Mouse (Mus musculus) thymus, postnatal 14 days (tissue): Measurements from ENCODE around the gene Gm5089.

ENCODE experiments used
- DNase-seq: peaks from one replicate; pipeline ENCODE4 v3.0.0; 2021

Gene Gm5089

DNA sequence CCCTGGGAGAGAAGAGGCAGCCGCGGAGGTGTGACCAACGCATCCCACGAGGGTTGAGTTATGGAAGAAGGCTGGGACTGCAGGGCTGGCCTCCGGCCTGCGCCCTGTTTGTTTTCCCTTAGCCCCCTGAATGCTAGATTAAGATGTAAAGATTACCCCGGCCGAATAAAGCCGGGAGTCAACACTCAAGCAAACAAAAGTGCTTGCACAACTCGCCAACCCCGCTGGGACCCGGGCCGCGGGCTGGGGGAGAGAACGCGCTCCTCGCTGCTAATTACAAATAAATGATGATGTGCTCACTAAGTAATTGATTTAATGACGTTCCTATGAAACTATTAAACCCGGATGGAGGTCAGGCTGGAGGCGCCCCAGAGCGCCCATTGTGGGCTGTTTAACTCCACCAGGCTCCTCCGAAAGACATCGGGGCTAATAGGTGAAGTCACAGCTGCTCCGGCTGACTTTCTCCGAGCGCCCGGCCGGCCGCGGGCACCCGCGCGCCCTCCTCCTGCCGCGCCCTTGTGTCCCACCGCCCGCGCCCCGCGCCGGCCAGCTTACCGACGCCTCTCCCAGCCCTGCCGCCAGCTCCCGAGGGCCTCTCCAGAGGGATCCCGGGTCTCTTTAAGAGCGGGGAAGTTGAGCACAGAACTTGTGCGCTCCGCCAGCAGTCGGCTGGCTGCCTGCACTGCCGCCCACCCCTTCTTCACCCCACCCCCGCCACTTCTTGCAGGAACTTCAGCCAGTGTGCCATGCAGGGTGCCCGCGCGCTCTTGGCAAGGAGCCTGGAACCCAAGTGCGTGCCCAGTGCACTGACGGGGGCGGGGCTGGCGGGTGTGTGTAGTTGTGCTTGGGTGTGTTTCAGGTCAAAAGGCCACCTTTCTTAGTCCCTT is at the start of gene Gm5089:
Gm5089 (minus strand) TSS at position 620 of the 887 bp plus-strand sequence.
- DNase-seq: no peak

DNA sequence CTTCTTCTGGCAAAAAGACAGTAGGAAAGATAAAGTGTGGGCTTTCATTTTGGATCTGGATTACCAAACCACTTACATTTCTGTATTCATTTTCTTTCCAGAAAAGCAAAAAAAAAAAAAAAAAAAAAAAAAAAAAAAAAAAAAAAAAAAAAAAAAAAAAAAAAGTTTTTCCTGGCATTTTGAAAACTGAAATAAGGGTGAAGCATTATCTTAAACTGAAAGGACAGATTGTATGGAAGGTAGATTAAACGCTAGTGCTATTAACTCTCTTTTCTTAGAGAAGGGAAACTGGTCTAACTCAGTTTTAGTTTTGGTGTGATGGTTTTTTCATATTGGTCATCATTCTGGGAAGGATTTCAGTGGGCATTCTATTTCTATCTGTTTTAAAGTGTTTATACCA is 41.1 kb upstream of the Gm5089 start:
- DNase-seq: no peak

DNA sequence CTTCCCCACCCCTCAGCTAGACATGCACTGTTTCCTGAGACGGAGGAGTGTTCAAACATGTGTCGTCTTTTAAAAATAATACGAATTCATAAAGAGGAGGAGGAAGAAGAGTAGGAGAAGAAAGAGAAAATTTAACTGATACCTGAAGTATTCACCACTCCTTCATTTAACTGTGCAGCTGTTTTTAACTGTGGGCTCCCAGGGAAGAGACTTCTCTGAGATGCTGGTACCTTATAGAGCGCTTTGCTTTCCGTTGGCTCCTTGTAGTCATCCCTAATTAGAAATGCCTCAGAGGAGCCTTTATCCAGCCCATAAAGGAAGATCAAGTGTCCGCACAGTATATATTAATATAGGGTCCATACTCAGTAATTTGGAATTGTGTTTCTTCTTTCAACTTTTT is 40.6 kb upstream of the Gm5089 start:
- no peak for DNase-seq

DNA sequence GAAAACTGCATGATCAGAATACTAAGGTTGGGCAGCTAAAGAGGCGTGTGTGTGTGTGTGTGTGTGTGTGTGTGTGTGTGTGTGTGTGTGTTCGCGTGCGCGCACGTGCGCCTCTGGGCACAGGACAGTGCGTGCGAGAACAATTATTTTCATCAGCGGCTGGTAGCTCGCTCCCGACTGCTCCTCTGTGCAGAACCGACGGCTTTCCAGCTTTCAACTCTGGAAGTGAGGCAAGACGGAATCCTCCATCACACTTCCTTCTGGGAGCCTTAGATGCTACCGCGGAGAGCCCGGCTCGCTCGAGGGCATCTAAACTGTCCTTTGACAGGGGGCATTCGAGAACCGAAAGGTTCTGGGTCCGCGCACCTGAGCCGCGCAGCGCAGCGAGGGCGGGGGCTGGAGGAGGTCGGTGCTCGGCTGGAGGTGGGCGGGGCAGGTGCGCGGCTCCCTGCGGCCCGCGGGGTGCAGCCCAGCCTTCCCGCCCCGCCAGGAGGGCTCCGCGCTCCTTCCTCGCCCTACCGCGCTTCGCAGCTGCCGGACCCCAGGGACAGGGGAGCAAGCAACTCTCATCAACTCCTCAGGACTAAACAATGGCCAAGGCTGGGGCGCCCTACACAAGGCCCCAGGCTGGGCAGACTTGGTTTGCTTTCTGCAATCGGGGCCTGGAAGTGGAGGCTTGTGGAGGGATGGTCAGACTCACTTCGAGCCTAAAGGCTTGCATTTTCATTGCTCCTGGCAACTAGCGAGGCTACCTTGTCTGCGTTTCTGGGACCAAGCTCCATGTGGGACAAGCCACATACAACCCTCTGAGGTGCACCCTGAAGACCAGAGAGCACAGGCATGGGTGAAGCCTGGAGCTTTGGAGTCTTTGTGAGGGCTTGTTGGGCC is 39.8 kb upstream of the Gm5089 start, which contains the start of gene Gm10837:
Gm10837 (plus strand) TSS at position 146 of the 888 bp plus-strand sequence.
- DNase-seq: no peak

DNA sequence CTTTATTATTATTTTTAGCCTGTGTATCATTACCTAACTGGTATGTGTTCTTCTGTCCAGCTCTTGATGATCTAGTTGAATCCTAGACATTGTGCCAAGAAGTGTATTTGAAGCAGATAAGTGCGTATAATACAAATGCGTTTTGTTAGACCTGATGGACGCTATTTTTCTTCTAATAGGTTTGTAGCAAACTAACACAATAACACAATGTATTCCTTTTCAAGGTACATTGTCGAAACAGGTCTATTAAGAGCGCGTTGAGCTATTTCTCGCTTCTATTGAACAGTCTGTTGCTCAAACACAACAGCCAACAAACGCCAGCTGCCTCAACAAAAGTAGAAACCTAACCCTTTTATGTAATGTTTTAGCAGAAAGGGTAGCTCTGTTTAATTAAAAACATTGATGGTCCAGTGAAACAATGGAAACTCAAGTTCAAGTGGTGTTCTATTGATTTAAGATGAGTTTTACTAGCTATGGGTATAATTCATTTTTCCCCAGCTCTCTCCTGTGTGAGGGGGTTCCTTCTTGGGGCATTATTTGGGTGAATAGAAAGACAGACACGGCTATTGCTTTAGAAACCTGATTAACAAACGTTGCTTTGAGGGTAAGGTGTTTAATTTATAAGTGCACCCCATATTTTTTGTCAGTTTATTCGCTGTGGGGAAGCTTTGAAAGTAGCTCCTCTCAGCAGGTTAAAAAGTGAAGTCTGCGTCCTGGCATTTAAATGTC is 38.9 kb upstream of the Gm5089 start:
- DNase-seq: no peak

DNA sequence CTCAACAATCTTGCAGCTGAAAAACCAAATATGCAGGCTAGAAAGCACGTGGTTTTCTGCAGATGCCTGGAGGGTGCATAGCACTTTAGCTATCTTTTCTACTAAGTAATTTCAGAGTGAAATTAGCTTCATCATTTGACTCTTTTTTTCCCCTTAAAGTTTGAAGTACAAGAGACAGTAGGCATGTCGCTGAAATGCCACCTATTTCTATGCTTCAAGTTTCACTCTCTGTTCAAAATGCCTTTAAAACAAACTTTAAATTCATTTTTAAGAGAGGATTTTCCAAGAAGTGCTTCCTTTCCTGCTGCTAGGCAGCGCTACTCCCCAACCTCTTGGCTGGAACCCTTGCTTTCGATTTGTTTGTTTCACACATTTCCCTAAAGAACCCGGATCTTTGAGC is 38.1 kb upstream of the Gm5089 start:
- DNase-seq: no peak

DNA sequence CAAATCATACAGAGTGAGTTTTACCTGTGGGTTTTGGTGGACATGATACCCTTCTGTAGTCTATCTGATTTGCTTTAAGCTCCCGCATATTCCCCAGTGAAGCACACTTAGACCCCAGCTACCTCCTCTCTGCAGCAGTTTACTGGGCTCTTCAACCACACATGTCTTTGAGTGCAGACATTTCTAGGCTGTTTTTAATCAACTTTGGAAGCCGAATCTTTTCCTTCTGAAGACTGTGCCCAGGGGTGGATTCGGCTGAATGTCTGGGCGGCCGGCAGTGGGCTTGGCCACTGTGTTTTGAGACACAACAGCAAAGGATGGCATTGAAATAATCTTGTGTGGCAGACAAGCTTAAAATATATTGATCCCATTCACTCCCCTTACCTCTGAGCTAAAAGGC is 36.5 kb upstream of the Gm5089 start:
- DNase-seq: no peak

DNA sequence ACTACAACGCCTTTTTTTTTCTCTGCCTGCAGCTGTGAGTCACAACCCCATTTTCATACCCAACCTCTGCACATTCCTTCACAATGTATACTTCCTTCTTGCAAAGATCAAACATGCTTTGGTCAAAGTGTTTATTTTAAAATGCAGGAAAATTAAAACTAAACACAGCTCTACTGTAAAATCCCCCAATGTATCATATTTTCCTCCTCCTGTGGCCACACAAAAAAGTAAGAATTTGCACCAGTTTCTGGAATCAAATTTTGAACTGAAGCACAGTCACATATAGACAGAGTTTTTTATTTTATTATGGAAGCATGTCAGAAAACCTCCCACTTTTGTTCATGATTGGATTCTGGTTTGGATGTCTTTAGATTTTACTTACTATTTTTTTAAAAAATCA is 35.7 kb upstream of the Gm5089 start:
- no peak for DNase-seq

DNA sequence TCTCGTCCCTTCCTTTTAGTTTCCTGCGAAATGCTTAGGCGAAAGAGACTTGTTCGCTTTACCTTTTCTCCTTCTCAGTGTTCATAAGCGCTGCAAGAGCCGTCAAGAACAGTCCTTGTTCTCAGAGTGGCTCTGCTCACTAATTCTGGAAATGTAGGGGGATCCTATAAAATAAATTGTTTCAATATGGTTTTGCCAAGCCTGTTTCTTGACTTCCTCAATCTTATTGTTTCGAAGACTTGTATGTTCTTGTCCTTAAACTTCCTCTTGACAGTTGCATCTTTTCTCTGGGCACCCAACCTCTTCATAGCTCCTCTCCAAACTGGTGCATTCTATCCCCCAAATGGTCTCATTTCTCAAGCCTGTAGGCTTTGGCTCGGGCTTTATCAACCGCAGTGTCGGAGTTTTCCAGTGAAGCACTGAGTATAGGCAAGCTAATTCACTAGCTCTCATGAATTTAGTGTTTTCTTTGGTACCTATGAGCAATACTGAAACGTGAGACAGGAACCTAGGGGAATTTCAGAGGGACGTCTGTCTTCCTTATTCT is 34.8 kb upstream of the Gm5089 start:
- no peak for DNase-seq

DNA sequence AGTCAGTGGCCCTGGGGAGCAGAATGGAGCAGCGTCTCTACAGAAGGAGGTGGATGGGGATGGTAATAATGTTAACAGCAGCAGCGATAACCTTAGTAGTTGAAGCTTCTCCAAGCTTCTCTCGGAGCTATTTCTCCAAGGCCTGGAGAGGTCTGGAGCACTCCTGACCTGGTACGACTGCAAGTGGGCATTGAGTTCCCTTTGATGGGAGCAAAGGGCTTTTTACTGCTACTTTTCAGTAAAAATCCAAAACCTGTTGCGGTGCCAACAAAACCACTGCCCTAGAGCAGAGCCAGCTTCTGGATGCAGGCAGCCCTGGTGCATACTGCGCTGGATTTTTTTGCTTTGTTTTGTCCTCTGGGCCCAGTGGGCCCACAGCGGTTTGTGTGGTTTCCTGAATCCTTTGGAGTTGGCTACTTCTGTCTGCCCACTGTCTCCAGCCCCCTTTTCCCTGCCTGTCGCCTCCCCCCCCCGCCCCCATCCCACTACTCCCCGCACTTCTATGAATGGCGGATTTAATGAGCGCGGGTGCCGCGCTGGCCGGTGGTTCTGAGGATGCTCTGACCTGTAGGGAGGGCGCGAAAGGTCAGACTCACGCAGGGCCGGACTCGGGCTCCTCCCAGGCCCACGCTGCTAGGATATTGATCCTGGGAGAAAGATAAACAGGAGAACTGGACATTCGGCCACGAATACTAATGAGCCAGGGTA is 34.1 kb upstream of the Gm5089 start:
- DNase-seq: no peak

DNA sequence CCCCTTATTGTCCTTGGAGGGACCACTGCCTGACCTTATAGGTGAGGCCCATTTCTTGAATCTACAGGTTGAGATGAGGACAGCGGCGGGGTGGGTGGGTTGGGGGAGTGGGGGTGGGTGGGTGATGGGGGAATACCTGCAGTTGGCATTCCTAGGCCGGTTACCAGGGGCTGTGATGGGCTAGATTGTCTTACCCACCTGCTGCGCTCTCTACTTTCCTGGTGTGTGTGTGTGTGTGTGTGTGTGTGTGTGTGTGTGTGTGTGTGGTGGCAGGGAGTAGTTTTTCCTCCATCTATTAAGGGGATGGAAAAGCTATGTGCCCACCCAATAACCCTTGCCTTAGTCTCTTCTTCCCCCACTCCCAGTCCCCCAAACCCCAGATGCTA is 33.5 kb upstream of the Gm5089 start:
- no peak for DNase-seq

DNA sequence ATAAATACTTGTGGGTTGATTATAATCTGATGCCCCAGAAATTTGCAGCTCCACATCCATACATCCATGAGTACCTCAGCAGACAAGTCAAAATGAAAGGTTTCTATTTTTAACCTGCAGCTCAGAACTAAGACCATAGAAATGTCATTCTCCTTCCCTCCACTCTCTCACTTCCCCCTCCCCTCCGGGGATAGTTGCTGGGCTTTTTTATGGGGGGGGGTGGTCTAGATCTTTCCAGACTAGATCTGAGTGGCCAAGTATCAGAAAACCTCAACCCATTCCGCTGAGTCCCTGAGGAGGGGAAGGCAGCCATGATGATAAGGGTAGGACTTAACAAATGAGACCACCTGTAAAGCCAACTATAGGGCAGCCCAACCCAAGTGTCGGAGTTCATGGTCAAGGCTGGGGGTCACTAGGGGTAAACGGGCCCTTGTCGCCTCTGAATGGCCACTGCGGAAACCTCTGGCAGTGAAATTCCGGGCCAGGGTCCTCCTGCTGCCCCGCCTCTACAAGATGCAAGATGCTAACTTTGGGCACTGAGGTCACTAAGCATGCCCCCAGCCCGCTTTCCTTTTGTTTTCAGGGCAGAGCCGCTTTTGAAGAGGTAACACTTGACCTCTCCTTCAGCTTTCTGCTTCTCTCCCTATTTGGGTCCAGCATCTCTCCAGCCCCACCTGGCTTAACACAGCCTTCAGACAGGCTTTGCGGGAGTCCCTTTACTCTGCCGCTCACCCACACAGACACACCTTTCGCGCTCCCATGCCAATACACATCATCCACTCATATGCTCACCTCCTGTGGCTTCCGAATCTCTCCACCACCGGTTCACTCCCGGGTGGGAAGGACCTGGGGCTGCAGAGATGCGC is 32.9 kb upstream of the Gm5089 start:
- DNase-seq: no peak

DNA sequence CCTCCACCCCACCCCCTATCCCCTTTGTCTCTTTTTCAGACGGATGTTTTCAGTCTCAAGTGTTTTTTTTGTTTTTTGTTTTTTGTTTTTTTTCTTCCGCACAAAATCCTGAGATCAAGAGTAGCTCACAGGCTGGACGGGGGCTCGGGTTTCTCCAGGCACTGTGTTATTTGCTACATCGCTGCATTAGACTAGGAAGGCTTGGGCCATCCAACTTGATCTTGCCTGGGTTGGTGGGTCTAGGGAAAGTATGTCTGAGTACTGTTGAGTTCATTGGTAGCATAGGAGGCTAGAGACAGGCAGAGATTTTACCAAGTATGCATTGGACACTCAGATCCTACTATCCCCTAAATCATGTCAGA is 32.1 kb upstream of the Gm5089 start:
- DNase-seq: no peak

DNA sequence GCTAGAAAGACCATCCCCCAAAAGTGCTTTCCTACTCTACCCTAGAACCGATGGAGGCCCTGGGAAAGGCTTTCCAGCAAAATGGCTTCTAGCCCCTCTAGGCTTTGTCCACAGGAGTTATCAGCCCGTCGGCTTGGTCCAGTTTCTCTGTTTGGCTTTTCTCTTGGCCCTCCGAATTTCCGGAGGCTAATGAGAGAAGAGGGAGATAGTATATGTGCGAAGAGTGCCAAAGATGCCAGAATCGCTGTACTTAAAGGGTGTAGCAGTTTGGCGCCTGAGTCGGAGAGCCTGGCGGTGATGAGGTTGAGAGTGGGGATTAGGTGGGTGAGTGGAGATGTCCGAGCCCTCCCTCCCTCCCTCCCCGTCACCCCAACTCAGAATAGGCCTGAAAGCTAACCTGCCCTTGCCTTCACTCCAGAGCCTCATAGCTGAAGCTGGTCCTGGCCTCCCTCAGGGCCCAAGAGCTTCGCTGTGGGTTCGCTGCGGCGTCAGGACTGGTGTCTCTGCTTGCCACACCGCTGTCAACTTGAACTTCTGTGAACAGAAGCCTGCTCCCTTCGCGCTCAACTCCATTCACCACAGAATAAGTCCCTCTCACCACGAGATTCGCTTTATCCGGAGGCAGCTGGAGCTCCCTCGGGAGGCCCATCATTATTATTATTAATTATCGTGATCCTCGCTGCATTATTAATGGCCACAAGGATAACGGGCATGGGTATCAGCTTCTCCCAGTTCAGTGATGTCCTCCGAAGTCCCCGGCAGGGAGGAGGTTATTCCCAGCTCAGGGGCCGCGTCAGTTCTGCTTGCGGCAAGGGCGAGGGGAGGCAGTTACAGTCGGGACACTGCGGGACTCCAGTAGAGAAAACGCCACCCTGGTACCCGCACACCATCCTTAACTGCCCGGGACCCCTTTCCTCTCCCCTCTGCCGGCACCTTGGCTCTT is 31.4 kb upstream of the Gm5089 start:
- no peak for DNase-seq

DNA sequence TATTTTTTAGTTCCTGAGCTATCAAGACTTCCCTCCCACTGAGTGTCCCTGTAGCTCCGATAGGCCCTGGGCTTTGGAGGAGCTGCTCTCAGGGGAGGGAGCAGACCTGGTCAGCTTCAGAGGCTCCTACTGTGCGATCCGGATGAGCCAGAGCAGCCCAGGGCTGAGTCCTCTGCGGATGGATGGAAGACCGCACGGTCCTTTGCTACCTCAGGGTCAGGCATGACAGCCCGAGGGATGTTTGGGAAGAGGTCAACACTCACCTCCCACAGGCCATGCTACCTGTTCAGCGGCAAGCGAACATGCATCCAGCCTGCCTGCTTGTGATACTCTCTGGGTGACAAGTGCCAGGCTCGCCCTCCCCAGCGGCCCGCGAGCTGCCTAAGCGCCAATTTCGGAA is 30.3 kb upstream of the Gm5089 start:
- DNase-seq: no peak

DNA sequence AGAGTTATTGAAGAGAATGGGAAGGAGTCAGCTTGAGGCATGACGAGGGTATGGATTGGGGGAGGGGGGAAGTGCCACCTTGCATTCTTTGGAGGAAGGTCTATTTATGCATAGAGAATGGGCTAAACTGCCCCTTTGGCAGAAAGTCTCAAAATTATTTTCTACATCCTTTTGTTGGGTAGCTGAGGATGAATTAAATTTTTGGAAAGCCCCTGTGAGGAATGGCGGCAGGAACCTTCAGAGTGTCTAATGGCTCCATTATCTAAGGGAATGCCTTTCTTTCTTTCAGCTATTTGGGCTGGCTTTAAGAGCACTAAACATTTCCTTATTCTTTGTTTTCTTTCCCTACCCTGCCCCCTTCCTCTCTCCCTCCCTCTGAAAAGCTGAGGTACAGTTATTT is 29.4 kb upstream of the Gm5089 start:
- DNase-seq: no peak

DNA sequence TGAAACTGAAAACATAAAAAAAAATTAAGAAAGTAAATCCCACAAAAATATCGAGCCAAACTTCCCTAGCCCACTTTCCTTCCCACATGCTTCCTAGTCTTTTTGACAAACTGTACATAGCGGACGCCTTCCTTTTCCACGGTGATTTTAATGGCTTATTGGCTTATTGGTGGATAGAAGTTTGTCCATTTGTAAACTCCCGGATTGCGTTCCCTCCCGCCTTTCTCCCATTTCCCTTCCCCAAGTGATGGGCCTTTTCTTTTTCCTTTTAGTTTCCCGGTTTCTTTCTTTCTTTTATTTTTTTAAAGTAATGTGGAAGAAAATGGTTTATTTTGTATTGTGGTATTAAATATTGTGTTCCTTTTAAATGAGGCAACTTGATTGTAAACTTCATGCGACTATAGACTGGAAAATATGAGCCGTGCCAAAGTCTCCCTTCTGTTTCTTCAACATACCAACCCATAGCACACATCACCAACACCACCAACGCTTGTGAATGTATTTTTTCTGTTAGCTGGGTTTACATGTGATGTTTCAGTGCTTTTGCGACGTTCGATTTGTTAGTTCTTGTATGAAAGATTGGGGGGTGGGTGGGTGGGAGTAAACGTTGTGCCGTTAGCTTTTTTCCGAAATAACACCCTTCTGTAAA is 28.7 kb upstream of the Gm5089 start:
- DNase-seq: no peak

DNA sequence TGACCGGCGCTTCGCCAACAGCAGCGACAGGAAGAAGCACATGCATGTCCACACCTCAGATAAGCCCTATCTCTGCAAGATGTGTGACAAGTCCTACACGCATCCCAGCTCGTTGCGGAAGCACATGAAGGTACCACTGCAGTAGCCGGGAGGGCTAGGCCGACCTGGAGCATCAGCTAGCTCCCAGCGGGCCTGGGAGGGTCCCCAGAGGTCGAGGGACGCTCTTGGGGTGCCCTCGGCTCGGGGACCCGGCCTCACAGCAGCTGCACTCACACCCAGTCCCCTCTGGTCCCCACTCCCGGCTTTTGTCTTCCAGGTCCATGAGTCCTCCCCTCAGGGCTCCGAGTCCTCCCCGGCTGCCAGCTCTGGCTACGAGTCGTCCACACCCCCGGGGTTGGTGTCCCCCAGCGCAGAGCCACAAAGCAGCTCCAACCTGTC is 27.7 kb upstream of the Gm5089 start:
- DNase-seq: no peak

DNA sequence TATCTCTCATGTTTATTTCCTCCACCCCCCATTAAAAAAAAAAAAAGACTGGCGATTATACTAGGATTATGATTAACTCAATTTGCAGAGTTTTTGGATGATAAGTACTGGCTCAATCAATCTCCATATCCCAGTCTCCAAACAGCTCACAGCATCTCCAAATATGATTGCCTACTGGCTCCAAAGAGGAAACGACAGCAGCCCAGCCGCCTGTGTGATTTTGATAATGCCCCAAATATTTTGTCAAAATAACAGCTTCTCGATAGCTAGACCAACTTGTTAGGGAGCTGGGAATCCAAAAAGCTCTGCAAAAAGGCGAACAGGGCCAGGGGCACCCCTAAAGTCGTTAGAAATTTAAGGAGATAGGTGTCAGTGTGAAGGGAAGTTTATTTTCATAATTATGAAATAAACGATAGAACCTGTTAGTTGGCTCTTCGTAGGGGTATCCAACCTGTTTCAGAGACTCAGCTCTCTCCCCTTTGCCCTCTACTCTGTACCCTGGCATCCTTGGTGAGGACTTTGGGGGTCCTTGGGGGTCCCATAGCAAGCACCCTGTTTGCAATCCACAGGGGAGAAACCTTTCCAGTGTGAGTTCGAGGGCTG is 27.2 kb upstream of the Gm5089 start:
- no peak for DNase-seq
